14 mouse cellular contexts compared by ENCODE assay signal in genomic region chr16:7404766-7405492, GRCm38 (mm10).
A peak's percentile ranks its signal among the peaks of the same experiment; 100 is the strongest.
DNase-seq lines count a peak whose midpoint lies in the region; ATAC-seq and TF ChIP-seq lines count a peak whose summit lies in the region.
"Had no signal": no experiment of that assay in that cellular context is flagged by ENCODE, and none has a peak within 500 bp of the region (broad histone marks: within the 10 kb centered on the region; RNA-seq: fewer than 3 reads in every experiment).

No protein-coding gene starts in this region.

- H3K27me3 ChIP-seq in hindbrain, embryonic 10.5 days (ENCODE audit: insufficient read depth, poor library complexity, severe bottlenecking) = no peaks in the 10 kb centered on the region
- no peaks in the 10 kb centered on the region for H3K27me3 ChIP-seq in midbrain, embryonic 14.5 days (ENCODE audit: control insufficient read depth, insufficient read depth, low read length)
- no peaks in the 10 kb centered on the region for H3K27me3 ChIP-seq in kidney, embryonic 15.5 days
- H3K27me3 ChIP-seq: embryonic facial prominence, embryonic 13.5 days had no signal

- H3K9me3 ChIP-seq in hindbrain, embryonic 10.5 days = no peaks in the 10 kb centered on the region
- no peaks in the 10 kb centered on the region for H3K9me3 ChIP-seq in midbrain, embryonic 14.5 days (ENCODE audit: control insufficient read depth, low read length)
- H3K9me3 ChIP-seq in kidney, embryonic 15.5 days (replicated peaks) = no peaks in the 10 kb centered on the region
- H3K9me3 ChIP-seq: embryonic facial prominence, embryonic 13.5 days had no signal

- H3K4me1 ChIP-seq in hindbrain, embryonic 10.5 days (replicated peaks) = peaks cover 35% of the 10 kb centered on the region
- H3K4me1 ChIP-seq in midbrain, embryonic 14.5 days (ENCODE audit: control insufficient read depth, insufficient read depth, low read length) = peaks cover 17% of the 10 kb centered on the region
- no peaks in the 10 kb centered on the region for H3K4me1 ChIP-seq in kidney, embryonic 15.5 days

- no peak for ATAC-seq in cerebellum, adult (ENCODE audit: insufficient number of reproducible peaks, low FRiP score, low TSS enrichment)
- ATAC-seq in midbrain, embryonic 14.5 days (ENCODE audit: low FRiP score, low TSS enrichment) = peak; percentile 78; the same call in 1 of the 2 replicates
- no peak for ATAC-seq in kidney, embryonic 15.5 days (replicated peaks; ENCODE audit: low FRiP score)

- no peak overlapping the region for H3K9ac ChIP-seq in midbrain, embryonic 14.5 days (replicated peaks; ENCODE audit: low read length)
- H3K9ac ChIP-seq in kidney, embryonic 15.5 days = no peak overlapping the region
- H3K9ac ChIP-seq: embryonic facial prominence, embryonic 13.5 days had no signal

- H3K4me2 ChIP-seq in midbrain, embryonic 14.5 days (ENCODE audit: low read length) = no peak overlapping the region
- H3K4me2 ChIP-seq in kidney, embryonic 15.5 days = no peak overlapping the region
- H3K4me2 ChIP-seq: embryonic facial prominence, embryonic 13.5 days; liver, embryonic 11.5 days had no signal

- DNase-seq in cerebellum, adult 11 months = peak; percentile 8
- DNase-seq in brain, adult 2 months (ENCODE audit: low read depth, low spot score) = peak; percentile 40
- peak; percentile 36 for DNase-seq in hindbrain, embryonic 10.5 days (ENCODE audit: low spot score)
- DNase-seq in midbrain, embryonic 14.5 days = peak; percentile 62
- no peak for DNase-seq in layer of hippocampus, adult 2 months (ENCODE audit: low spot score in 2 of 2)
- DNase-seq in adrenal gland, postnatal 25 days = no peak
- DNase-seq: heart, postnatal 36 days; lung, postnatal 14 days; thymus, adult 2 months had no signal

- no peaks in the 10 kb centered on the region for H3K36me3 ChIP-seq in hindbrain, embryonic 10.5 days
- H3K36me3 ChIP-seq in midbrain, embryonic 14.5 days (ENCODE audit: control insufficient read depth, insufficient read depth, low read length) = no peaks in the 10 kb centered on the region
- no peaks in the 10 kb centered on the region for H3K36me3 ChIP-seq in kidney, embryonic 15.5 days
- H3K36me3 ChIP-seq: embryonic facial prominence, embryonic 13.5 days; G1E had no signal

- peak overlapping the region; percentile 79 for H3K27ac ChIP-seq in hindbrain, embryonic 10.5 days
- H3K27ac ChIP-seq in midbrain, embryonic 14.5 days (replicated peaks; ENCODE audit: low read depth, low read length) = no peak overlapping the region
- no peak overlapping the region for H3K27ac ChIP-seq in kidney, embryonic 15.5 days
- no peak overlapping the region for H3K27ac ChIP-seq in layer of hippocampus, adult 2 months
- H3K27ac ChIP-seq: embryonic facial prominence, embryonic 13.5 days had no signal

- TF ChIP-seq CTCF in layer of hippocampus, adult 2 months (conservative IDR thresholded peaks at IDR 0.05) = no peak

- WGBS in hindbrain, embryonic 10.5 days = 23% methylated on average over 6 of the region's 6 CpGs
- 9% methylated on average over 6 of the region's 6 CpGs for WGBS in midbrain, embryonic 14.5 days
- 52% methylated on average over 6 of the region's 6 CpGs for WGBS in kidney, embryonic 15.5 days

- no peak overlapping the region for H3K4me3 ChIP-seq in hindbrain, embryonic 10.5 days
- H3K4me3 ChIP-seq in midbrain, embryonic 14.5 days (replicated peaks; ENCODE audit: low read depth, low read length) = no peak overlapping the region
- no peak overlapping the region for H3K4me3 ChIP-seq in kidney, embryonic 15.5 days (replicated peaks)
- H3K4me3 ChIP-seq in layer of hippocampus, adult 2 months = no peak overlapping the region
- H3K4me3 ChIP-seq: embryonic facial prominence, embryonic 13.5 days had no signal

Comparison
In these comparisons a context has a peak if more than half of its experiments do, and no peak if none do; other contexts are left out.
1. DNase-seq: peak in cerebellum, adult 11 months (single experiment), brain, adult 2 months (single experiment), hindbrain, embryonic 10.5 days (single experiment) and midbrain, embryonic 14.5 days (single experiment); none in layer of hippocampus, adult 2 months (0 of 2) and adrenal gland, postnatal 25 days (single experiment).